Mouse (Mus musculus) brain, adult 2 months (tissue): Measurements from ENCODE around the gene Ttc28.

Source experiments
- DNase-seq: peaks from one replicate; pipeline ENCODE4 v3.0.0; 2011; ENCODE audit warnings: low read depth, low spot score

Ttc28 gene

GRCm38 (mm10) chr5:111127786-111128185 is 248.2 kb downstream of the Ttc28 start:
- no peak for DNase-seq

GRCm38 (mm10) chr5:111130121-111130520 is 250.5 kb downstream of the Ttc28 start:
- DNase-seq, result no peak

- no peak for DNase-seq
These were observed 252.0 kb downstream of the Ttc28 start for GRCm38 (mm10) chr5:111131561-111131960.

- no peak for DNase-seq
These were observed 253.5 kb downstream of the Ttc28 start for GRCm38 (mm10) chr5:111133150-111133549.

- no peak for DNase-seq
These were observed 254.2 kb downstream of the Ttc28 start for GRCm38 (mm10) chr5:111133754-111134153.

- DNase-seq, result no peak
These were observed 257.7 kb downstream of the Ttc28 start for GRCm38 (mm10) chr5:111137283-111137682.

- no peak for DNase-seq
These were observed 258.1 kb downstream of the Ttc28 start for GRCm38 (mm10) chr5:111137742-111138141.

- DNase-seq, result no peak
These were observed 258.7 kb downstream of the Ttc28 start for GRCm38 (mm10) chr5:111138239-111138833.

- no peak for DNase-seq
These were observed 259.4 kb downstream of the Ttc28 start for GRCm38 (mm10) chr5:111138927-111139565.

- no peak for DNase-seq
These were observed 260.0 kb downstream of the Ttc28 start for GRCm38 (mm10) chr5:111139622-111140021.

GRCm38 (mm10) chr5:111141139-111141885 is 261.7 kb downstream of the Ttc28 start:
- DNase-seq, result no peak

- no peak for DNase-seq
These were observed 263.2 kb downstream of the Ttc28 start for GRCm38 (mm10) chr5:111142837-111143236.

- no peak for DNase-seq
These were observed 264.8 kb downstream of the Ttc28 start for GRCm38 (mm10) chr5:111144411-111144810.

GRCm38 (mm10) chr5:111150581-111150980 is 271.0 kb downstream of the Ttc28 start:
- DNase-seq, result peak; percentile 70

- no peak for DNase-seq
These were observed 272.5 kb downstream of the Ttc28 start for GRCm38 (mm10) chr5:111151882-111152759.

GRCm38 (mm10) chr5:111154586-111154985 is 275.0 kb downstream of the Ttc28 start:
- DNase-seq, result peak; percentile 47

- DNase-seq, result no peak
These were observed 275.7 kb downstream of the Ttc28 start for GRCm38 (mm10) chr5:111155271-111155670.

GRCm38 (mm10) chr5:111155928-111156327 is 276.3 kb downstream of the Ttc28 start:
- DNase-seq, result peak; percentile 53

- DNase-seq, result peak; percentile 54
These were observed 278.7 kb downstream of the Ttc28 start for GRCm38 (mm10) chr5:111158266-111158665.

- peak; percentile 73 for DNase-seq
These were observed 280.2 kb downstream of the Ttc28 start for GRCm38 (mm10) chr5:111159628-111160321.
